Mouse (Mus musculus) hematopoietic stem cell, adult 5-6 weeks (primary cell): ENCODE measurements around the gene Pkd1l3. TPM values are rescaled to one million over a fixed set of nuclear protein-coding genes. Genes with fewer than 3 reads are reported as not detected.

Experiments
- total RNA-seq: library from RNA; stranded (forward); fragments of 172-1452, 232-1000 nt; gene quantifications from 2 replicates; pipeline ENCODE4 v1.2.3, GENCODE M21; 2017

The Pkd1l3 gene
- total RNA-seq, 1 experiment from 2014 or later = 0.55 TPM

Other genes starting within 250 kb of the Pkd1l3 start
- gene Pmfbp1, start 120.5 kb upstream of the Pkd1l3 start, total RNA-seq = not detected in 2 replicates
- 53.2 and 58.5 TPM in 2 replicates for gene Dhx38, start 48.7 kb upstream of the Pkd1l3 start, total RNA-seq
- 9.6 and 14.2 TPM in 2 replicates for gene Txnl4b, start 48.6 kb upstream of the Pkd1l3 start, total RNA-seq
- gene Hp, start 35.3 kb upstream of the Pkd1l3 start, total RNA-seq = 26.8 and 110 TPM in 2 replicates
- gene Dhodh, start 5.8 kb upstream of the Pkd1l3 start, total RNA-seq = 17.4 and 17.6 TPM in 2 replicates
- gene Ist1, start 78.7 kb downstream of the Pkd1l3 start, total RNA-seq = 87.7 and 109 TPM in 2 replicates
- gene Zfp821, start 91.0 kb downstream of the Pkd1l3 start, total RNA-seq = 7.6 and 8.9 TPM in 2 replicates
- gene Atxn1l, start 123.2 kb downstream of the Pkd1l3 start, total RNA-seq = 13.3 and 14.1 TPM in 2 replicates
- gene Ap1g1, start 164.0 kb downstream of the Pkd1l3 start, total RNA-seq = 62.0 TPM in 2 replicates